Mouse (Mus musculus): ENCODE measurements around the gene Ipo7. TPM values are rescaled to one million over a fixed set of nuclear protein-coding genes. Genes with fewer than 3 reads are reported as not detected.

Ipo7 gene
- total RNA-seq, 2 experiments from 2014 or later: 99.5 to 103 TPM

Other genes with a start within 250 kb of the Ipo7 start
- under 1 TPM; 0.54 to 0.55 TPM for gene Nrip3, start 236.2 kb upstream of the Ipo7 start, total RNA-seq (2021)
- gene Scube2, start 152.6 kb upstream of the Ipo7 start, total RNA-seq (2021): 10 to 100 TPM; 13.7 to 15.4 TPM
- 100 to 1,000 TPM; 185 to 190 TPM for gene Dennd5a, start 57.8 kb upstream of the Ipo7 start, total RNA-seq (2021)
- 10 to 100 TPM; 50.9 to 55.2 TPM for gene Tmem41b, start 31.3 kb upstream of the Ipo7 start, total RNA-seq (2021)
- 10 to 100 TPM; 12.9 to 14.4 TPM for gene Zfp143, start 42.9 kb downstream of the Ipo7 start, total RNA-seq (2021)
- 10 to 100 TPM; 42.5 to 45.8 TPM for gene Wee1, start 103.8 kb downstream of the Ipo7 start, total RNA-seq (2021)
- 10 to 100 TPM; 23.2 to 24.1 TPM for gene Swap70, start 203.4 kb downstream of the Ipo7 start, total RNA-seq (2021)